Mouse (Mus musculus): ENCODE results near the gene Adamts10. TPM values are rescaled to one million over a fixed set of nuclear protein-coding genes. Genes with fewer than 3 reads are reported as not detected.

Gene Adamts10
- polyA plus RNA-seq, 1 experiment from 2014 or later, result 25.9 TPM

Other genes starting within 250 kb of the Adamts10 start
- gene Zfp955b, start 234.7 kb upstream of the Adamts10 start, polyA plus RNA-seq (2014; fragmentation: Nextera tagmentation; extraction: Ambion mirVana), result 9.8 and 9.9 TPM in 2 replicates
- gene Zfp81, start 165.3 kb upstream of the Adamts10 start, polyA plus RNA-seq (2014; fragmentation: Nextera tagmentation; extraction: Ambion mirVana), result 20.6 and 23.7 TPM in 2 replicates
- gene Zfp101, start 129.6 kb upstream of the Adamts10 start, polyA plus RNA-seq (2014; fragmentation: Nextera tagmentation; extraction: Ambion mirVana), result 22.8 and 23.7 TPM in 2 replicates
- not detected in 2 replicates for gene Actl9, start 91.3 kb upstream of the Adamts10 start, polyA plus RNA-seq (2014; fragmentation: Nextera tagmentation; extraction: Ambion mirVana)
- gene Myo1f, start 31.5 kb downstream of the Adamts10 start, polyA plus RNA-seq (2014; fragmentation: Nextera tagmentation; extraction: Ambion mirVana), result 3.0 and 3.3 TPM in 2 replicates
- gene Zfp414, start 104.9 kb downstream of the Adamts10 start, polyA plus RNA-seq (2014; fragmentation: Nextera tagmentation; extraction: Ambion mirVana), result 62.5 and 68.0 TPM in 2 replicates
- 0.21 and 0.93 TPM in 2 replicates for gene Pram1, start 113.9 kb downstream of the Adamts10 start, polyA plus RNA-seq (2014; fragmentation: Nextera tagmentation; extraction: Ambion mirVana)
- gene Hnrnpm, start 162.7 kb downstream of the Adamts10 start, polyA plus RNA-seq (2014; fragmentation: Nextera tagmentation; extraction: Ambion mirVana), result 581 and 639 TPM in 2 replicates
- gene March2, start 194.5 kb downstream of the Adamts10 start, polyA plus RNA-seq (2014; fragmentation: Nextera tagmentation; extraction: Ambion mirVana), result 37.3 and 39.0 TPM in 2 replicates
- 295 and 314 TPM in 2 replicates for gene Rab11b, start 236.3 kb downstream of the Adamts10 start, polyA plus RNA-seq (2014; fragmentation: Nextera tagmentation; extraction: Ambion mirVana)